Mouse (Mus musculus) liver, postnatal 0 days (tissue): ENCODE measurements around the gene Myadm. TPM values are rescaled to one million over a fixed set of nuclear protein-coding genes. Genes with fewer than 3 reads are reported as not detected.
A peak's percentile ranks its signal among the peaks of the same experiment; 100 is the strongest.

Experiments
- ATAC-seq: fragments of 200-750 bp; cut with Nextera tagmentation; 2 replicates; pipeline ENCODE4 v1.8.0; 2017; ENCODE audit warnings: mild to moderate bottlenecking, moderate library complexity
- DNase-seq: peaks from one replicate; pipeline ENCODE4 v3.0.0-alpha.2; 2016
- H3K27ac ChIP-seq: fragments of 300-500 bp; sonication (generic); 2 replicates; pipeline ENCODE4 v1.5.1; 2014; ENCODE audit warnings: antibody characterized with exemption, moderate library complexity, mild to moderate bottlenecking, low read depth
- H3K27me3 ChIP-seq: fragments of 300-500 bp; sonication (generic); 2 replicates; pipeline ENCODE4 v1.6.1; 2014; ENCODE audit warnings: low read length, control low read depth, mixed read lengths; ENCODE audit not compliant: insufficient read depth
- H3K36me3 ChIP-seq: fragments of 300-500 bp; sonication (generic); replicated peaks from 2 replicates; pipeline ENCODE4 v1.6.1; 2014; ENCODE audit warnings: mild to moderate bottlenecking, control low read depth, low read length, moderate library complexity, mixed read lengths; ENCODE audit not compliant: insufficient read depth
- H3K4me1 ChIP-seq: fragments of 300-500 bp; sonication (generic); 2 replicates; pipeline ENCODE4 v1.6.1; 2014; ENCODE audit warnings: antibody characterized with exemption, mild to moderate bottlenecking, control low read depth; ENCODE audit not compliant: insufficient read depth
- H3K4me2 ChIP-seq: fragments of 300-500 bp; sonication (generic); 2 replicates; pipeline ENCODE4 v1.6.1; 2014; ENCODE audit warnings: low read depth, mild to moderate bottlenecking, low read length, moderate library complexity, mixed read lengths
- H3K4me3 ChIP-seq: fragments of 300-500 bp; sonication (generic); 2 replicates; pipeline ENCODE4 v1.5.1; 2014; ENCODE audit warnings: low read depth, low read length
- H3K9ac ChIP-seq: fragments of 300-500 bp; sonication (generic); replicated peaks from 2 replicates; pipeline ENCODE4 v1.6.1; 2014; ENCODE audit warnings: mild to moderate bottlenecking, moderate library complexity
- H3K9me3 ChIP-seq: fragments of 300-500 bp; sonication (generic); 2 replicates; pipeline ENCODE4 v1.6.1; 2016; ENCODE audit warnings: mild to moderate bottlenecking, control low read depth, low read length, mixed read lengths
- CTCF ChIP-seq: sonication (generic); IDR thresholded peaks from 2 replicates; pipeline ENCODE4 v1.5.1; 2016; ENCODE audit warnings: antibody characterized with exemption, low read depth
- EP300 ChIP-seq: IDR thresholded peaks from 2 replicates; pipeline ENCODE4 v1.6.1; 2016; ENCODE audit warnings: antibody characterized with exemption, low read depth, mild to moderate bottlenecking
- WGBS: fragments of 180-500 bp; shearing (Covaris S2); extraction: QIAGEN DNeasy Blood & Tissue Kit; methylation state at CpG from one replicate; pipeline ENCODE4 v1.1.7; 2014; ENCODE audit not compliant: insufficient replicate concordance; 5-methylcytosine and 5-hydroxymethylcytosine counted together
- polyA plus RNA-seq: library from polyadenylated mRNA; unstranded; fragments of >200 nt; fragmentation: Nextera tagmentation; extraction: Ambion mirVana; gene quantifications from 2 replicates; pipeline ENCODE4 v1.2.1, GENCODE M21; 2015

Myadm gene
- polyA plus RNA-seq, 1 experiment from 2014 or later = 38.6 TPM

DNA sequence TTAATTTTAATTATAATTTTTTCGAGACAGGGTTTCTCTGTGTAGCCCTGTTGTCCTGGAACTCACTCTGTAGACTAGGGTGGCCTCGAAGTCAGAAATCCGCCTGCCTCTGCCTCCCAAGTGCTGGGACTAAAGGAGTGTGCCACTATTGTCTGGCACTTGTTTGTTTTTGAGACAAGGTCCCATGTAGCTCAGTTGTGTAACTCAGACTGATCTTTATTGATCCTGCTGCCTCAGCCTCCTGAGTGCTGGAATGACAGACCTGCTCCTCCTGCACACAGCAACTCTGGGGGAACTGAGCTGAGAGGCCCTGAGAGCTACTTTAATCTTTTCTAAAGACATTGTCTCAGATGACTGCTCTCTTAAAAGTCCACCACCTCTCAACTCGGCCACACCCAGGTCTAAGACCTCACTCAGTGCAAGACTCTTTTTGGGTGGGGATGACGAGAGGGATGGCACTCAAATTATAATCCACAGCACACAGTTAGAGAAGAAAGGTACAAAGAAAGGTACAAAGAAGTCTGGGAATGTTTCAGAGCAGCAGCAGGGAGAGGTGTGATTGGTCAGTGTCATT lies 8.7 kb upstream of the Myadm start:
- TF ChIP-seq EP300 (no peak), CTCF (no peak)
- no peak overlapping the region for H3K27ac ChIP-seq
- no peak overlapping the region for H3K4me3 ChIP-seq
- no peaks in the 10 kb centered on the region for H3K36me3 ChIP-seq
- H3K4me1 ChIP-seq = 0 out of 2 replicates have a peak, but pooled peaks cover 3% of the 10 kb centered on the region
- no peaks in the 10 kb centered on the region for H3K9me3 ChIP-seq
- no peak overlapping the region for H3K4me2 ChIP-seq
- no peaks in the 10 kb centered on the region for H3K27me3 ChIP-seq
- no peak overlapping the region for H3K9ac ChIP-seq
- ATAC-seq (peak; percentile 66), DNase-seq (no peak)
- WGBS = 68% methylated on average over 5 of the region's 5 CpGs

DNA sequence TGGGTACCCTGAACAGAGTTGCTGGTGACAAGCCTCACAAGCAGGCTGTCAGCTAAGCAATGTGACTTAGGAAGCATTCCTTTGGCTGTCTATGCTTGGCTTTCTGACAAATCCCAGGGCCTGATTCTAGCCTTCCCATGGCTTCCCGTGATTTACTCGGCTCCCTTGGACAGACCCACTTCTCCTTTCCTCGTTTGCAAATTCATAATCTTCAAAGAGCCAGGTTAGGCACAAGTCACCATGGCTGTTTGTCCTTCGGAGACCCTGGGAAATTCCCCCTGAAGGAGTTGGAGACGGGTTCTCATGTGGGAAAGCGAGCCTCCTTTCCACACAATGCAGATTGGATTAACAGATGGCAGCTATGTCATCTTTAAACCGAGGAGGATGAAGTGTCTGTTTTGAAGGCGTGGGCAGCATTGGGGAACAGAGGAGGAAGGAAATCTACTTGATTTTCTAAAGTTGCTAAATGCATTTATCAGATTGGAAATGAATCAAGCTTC lies 8.2 kb upstream of the Myadm start:
- H3K27ac ChIP-seq = no peak overlapping the region
- ATAC-seq = no peak
- WGBS = 41% methylated on average over 8 of the region's 8 CpGs

DNA sequence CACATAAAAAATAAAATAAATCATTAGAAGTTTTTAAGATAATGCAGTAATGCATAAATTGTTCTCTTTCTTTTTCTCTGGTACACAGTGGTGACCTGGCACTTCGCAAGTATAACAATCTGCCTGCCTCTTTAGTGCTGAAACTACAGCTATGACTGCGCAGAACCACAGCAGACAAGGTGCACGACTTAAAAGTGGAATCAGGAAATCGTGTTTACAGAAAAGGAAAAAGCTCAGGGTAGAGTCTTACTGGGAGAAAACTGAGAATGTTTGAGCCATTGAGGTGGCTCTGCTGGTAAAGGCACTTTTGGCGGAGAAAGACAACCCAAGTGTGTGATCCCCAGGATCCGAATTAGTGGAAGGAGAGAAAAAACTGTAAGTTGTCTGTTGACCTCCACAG lies 7.1 kb upstream of the Myadm start:
- H3K4me3 ChIP-seq = no peak overlapping the region
- no peak for TF ChIP-seq CTCF
- no peak for TF ChIP-seq EP300
- no peaks in the 10 kb centered on the region for H3K27me3 ChIP-seq
- ATAC-seq (no peak), DNase-seq (no peak)
- no peak overlapping the region for H3K9ac ChIP-seq
- no peak overlapping the region for H3K27ac ChIP-seq
- no peaks in the 10 kb centered on the region for H3K36me3 ChIP-seq
- no peaks in the 10 kb centered on the region for H3K9me3 ChIP-seq
- H3K4me1 ChIP-seq = no peaks in the 10 kb centered on the region
- H3K4me2 ChIP-seq = no peak overlapping the region
- WGBS = 65% methylated on average over 6 of the region's 6 CpGs

More for the DNA sequence above, 8.2 kb upstream of the Myadm start:
- H3K36me3 ChIP-seq = no peaks in the 10 kb centered on the region
- no peak overlapping the region for H3K4me3 ChIP-seq
- DNase-seq = no peak
- no peak for TF ChIP-seq CTCF
- TF ChIP-seq EP300 = no peak
- H3K4me2 ChIP-seq = no peak overlapping the region
- H3K9me3 ChIP-seq = no peaks in the 10 kb centered on the region
- no peak overlapping the region for H3K9ac ChIP-seq
- H3K27me3 ChIP-seq = no peaks in the 10 kb centered on the region
- no peaks in the 10 kb centered on the region for H3K4me1 ChIP-seq

DNA sequence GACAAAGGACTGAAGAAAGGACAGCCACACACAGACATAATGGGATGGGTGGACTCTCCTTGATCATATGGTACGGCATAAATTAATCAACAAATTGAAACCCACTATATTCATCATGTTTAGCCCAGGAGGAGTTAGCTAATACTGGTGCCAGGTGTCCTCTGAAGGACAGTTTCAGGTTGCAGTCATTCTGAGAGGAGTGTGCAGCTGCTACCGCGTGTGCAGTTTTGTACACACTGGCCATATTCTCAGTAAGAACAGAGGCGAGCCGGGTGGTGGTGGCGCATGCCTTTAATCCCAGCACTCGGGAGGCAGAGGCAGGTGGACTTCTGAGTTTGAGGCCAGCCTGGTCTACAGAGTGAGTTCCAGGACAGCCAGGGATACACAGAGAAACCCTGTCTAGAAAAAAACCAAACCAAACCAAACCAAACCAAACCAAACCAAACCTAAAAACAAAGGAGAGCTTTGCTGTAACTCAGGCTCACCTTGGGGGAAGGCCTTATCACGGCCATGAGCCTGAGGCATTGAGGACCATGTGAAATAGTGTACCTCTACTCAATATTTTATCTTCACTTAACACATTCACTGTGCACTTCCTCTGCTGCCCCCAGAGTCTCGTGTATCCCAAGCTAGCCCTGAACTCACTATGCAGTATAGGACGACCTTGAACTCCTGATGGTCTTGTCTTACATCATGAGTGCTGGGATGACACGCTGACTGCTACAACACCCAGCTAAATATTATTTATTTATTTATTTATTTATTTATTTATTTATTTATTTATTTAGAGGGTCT lies 5.6 kb upstream of the Myadm start:
- WGBS = 70% methylated on average over 11 of the region's 11 CpGs

DNA sequence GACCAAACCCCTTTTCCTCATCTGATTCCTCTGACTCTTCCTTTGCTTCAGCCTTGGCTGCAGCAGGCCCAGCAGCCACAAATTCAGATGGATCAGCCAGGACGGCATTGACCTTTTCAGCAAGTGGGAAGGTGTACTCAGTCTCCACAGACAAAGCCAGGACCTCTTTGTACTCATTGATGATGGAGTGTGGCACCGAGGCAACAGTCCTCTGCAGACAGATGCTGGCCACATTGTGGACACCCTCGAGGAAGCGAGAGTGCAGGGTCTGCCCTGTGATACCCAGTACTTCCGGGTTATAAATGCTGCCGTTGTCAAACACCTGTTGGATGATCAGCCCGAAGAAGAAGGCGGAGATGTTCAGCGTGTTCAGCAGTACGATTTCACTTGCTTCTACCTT lies 4.3 kb upstream of the Myadm start:
- Histone ChIP-seq H3K4me2 (no peak overlapping the region), H3K4me3 (no peak overlapping the region), H3K36me3 (no peaks in the 10 kb centered on the region), H3K27ac (no peak overlapping the region), H3K9ac (no peak overlapping the region), H3K27me3 (no peaks in the 10 kb centered on the region), H3K9me3 (no peaks in the 10 kb centered on the region), H3K4me1 (peaks cover 5% of the 10 kb centered on the region; the same call in 1 of the 2 replicates)
- ATAC-seq (no peak), DNase-seq (no peak)
- TF ChIP-seq CTCF (no peak), EP300 (no peak)
- 83% methylated on average over 10 of the region's 10 CpGs for WGBS

More for the DNA sequence above, 5.6 kb upstream of the Myadm start:
- Histone ChIP-seq H3K27me3 (no peaks in the 10 kb centered on the region), H3K4me2 (no peak overlapping the region), H3K9ac (no peak overlapping the region), H3K36me3 (no peaks in the 10 kb centered on the region), H3K9me3 (no peaks in the 10 kb centered on the region), H3K4me1 (peaks cover 4% of the 10 kb centered on the region; the same call in 1 of the 2 replicates), H3K27ac (no peak overlapping the region), H3K4me3 (no peak overlapping the region)
- TF ChIP-seq EP300 (no peak), CTCF (no peak)
- DNase-seq (no peak), ATAC-seq (no peak)

DNA sequence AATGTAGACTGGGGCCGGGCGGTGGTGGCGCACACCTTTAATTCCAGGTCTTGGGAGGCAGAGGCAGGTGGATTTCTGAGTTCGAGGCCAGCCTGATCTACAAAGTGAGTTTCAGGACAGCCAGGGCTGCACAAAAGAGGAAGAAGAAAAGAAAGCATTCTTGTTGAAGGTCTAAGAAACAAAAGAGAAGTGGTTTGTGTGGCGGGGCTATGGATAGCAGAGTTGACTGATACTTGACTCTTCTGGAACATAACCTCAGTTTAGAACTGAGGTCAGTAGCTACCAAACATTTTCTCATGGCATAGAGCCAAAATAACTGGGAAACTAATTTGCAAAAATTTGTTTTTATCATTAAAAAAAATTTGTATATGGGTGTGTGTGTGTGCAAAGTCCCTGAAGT lies 2.8 kb upstream of the Myadm start:
- Histone ChIP-seq H3K27me3 (no peaks in the 10 kb centered on the region), H3K4me3 (no peak overlapping the region), H3K27ac (peak overlapping the region; percentile 75), H3K9ac (no peak overlapping the region), H3K36me3 (no peaks in the 10 kb centered on the region), H3K4me2 (peak overlapping the region; percentile 51), H3K9me3 (no peaks in the 10 kb centered on the region), H3K4me1 (peaks cover 12% of the 10 kb centered on the region)
- no peak for DNase-seq
- 72% methylated on average over 5 of the region's 5 CpGs for WGBS
- no peak for ATAC-seq
- TF ChIP-seq CTCF (no peak), EP300 (no peak)
